Mouse (Mus musculus) megakaryocyte, embryonic 14.5 days (primary cell): ENCODE measurements at regions not wholly inside any gene's neighbourhood (a gene's known extent, or its start where the extent isn't known, plus 50 kb on each side); places are given as distances from the start of the nearest gene placed in this dataset.

Experiments used
- FLI1 ChIP-seq: IDR thresholded peaks from 2 replicates; pipeline ENCODE4 v1.6.1; 2012; ENCODE audit warnings: low read length, inconsistent platforms, mixed read lengths
- GATA1 ChIP-seq: IDR thresholded peaks from 3 replicates; pipeline ENCODE4 v1.6.1; 2012; ENCODE audit warnings: mixed read lengths, low read length, inconsistent platforms, borderline replicate concordance

GRCm38 (mm10) chr7:144991760-144992159 is 52.0 kb upstream of the Ccnd1 start:
- TF ChIP-seq GATA1 (no peak), FLI1 (no peak)
